Mouse (Mus musculus) limb, embryonic 12.5 days (tissue): ENCODE data around the gene Icam4. TPM values are rescaled to one million over a fixed set of nuclear protein-coding genes. Genes with fewer than 3 reads are reported as not detected.
"Not testable (repeated sequence)": the region's sequence is repeated elsewhere in the genome, so short reads cannot be mapped to it uniquely, and the experiment has no call there.

ENCODE experiments used
- ATAC-seq: fragments of 200-750 bp; cut with Nextera tagmentation; 2 replicates; pipeline ENCODE4 v1.8.0; 2017; ENCODE audit warnings: low read depth, moderate TSS enrichment; ENCODE audit not compliant: insufficient number of reproducible peaks, insufficient read depth, low FRiP score, low TSS enrichment
- H3K27ac ChIP-seq: fragments of 300-500 bp; sonication (generic); 2 replicates; pipeline ENCODE4 v1.5.1; 2016; ENCODE audit warnings: mild to moderate bottlenecking, moderate library complexity
- H3K27me3 ChIP-seq: fragments of 300-500 bp; sonication (generic); 2 replicates; pipeline ENCODE4 v1.6.1; 2016; ENCODE audit warnings: mild to moderate bottlenecking, moderate library complexity
- H3K36me3 ChIP-seq: fragments of 300-500 bp; sonication (generic); 2 replicates; pipeline ENCODE4 v1.6.1; 2016; ENCODE audit warnings: mild to moderate bottlenecking, moderate library complexity
- H3K4me1 ChIP-seq: fragments of 300-500 bp; sonication (generic); replicated peaks from 2 replicates; pipeline ENCODE4 v1.6.1; 2016
- H3K4me2 ChIP-seq: fragments of 300-500 bp; sonication (generic); 2 replicates; pipeline ENCODE4 v1.6.1; 2016; ENCODE audit warnings: mild to moderate bottlenecking, moderate library complexity
- H3K4me3 ChIP-seq: fragments of 300-500 bp; sonication (generic); replicated peaks from 2 replicates; pipeline ENCODE4 v1.5.1; 2016; ENCODE audit warnings: mild to moderate bottlenecking
- H3K9ac ChIP-seq: fragments of 300-500 bp; sonication (generic); replicated peaks from 2 replicates; pipeline ENCODE4 v1.6.1; 2016; ENCODE audit warnings: mild to moderate bottlenecking, moderate library complexity
- H3K9me3 ChIP-seq: fragments of 300-500 bp; sonication (generic); 2 replicates; pipeline ENCODE4 v1.6.1; 2016; ENCODE audit warnings: mild to moderate bottlenecking, moderate library complexity
- WGBS: fragments of 180-500 bp; shearing (Covaris S2); methylation state at CpG from one replicate; pipeline ENCODE4 v1.1.7; 2016; 5-methylcytosine and 5-hydroxymethylcytosine counted together
- polyA plus RNA-seq: library from polyadenylated mRNA; unstranded; fragments of >200 nt; fragmentation: Nextera tagmentation; extraction: Ambion mirVana; gene quantifications from 2 replicates; pipeline ENCODE4 v1.2.1, GENCODE M21; 2016

The Icam4 gene
- polyA plus RNA-seq, 1 experiment from 2014 or later = 2.5 TPM

DNA sequence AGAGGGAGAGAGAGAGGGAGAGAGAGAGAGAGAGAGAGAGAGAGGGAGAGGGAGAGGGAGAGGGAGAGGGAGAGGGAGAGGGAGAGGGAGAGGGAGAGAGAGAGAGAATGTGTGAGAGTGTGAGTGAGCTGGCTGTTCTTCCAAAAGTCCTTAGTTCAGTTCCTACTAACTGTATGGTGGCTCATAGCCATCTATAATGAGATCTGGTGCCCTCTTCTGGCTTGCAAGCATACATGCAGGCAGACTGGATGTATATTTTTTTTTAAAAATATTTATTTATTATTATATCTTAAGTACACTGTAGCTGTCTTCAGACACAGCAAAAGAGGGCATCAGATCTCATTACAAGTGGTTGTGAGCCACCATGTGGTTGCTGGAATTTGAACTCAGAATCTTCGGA is 30.8 kb upstream of the Icam4 start:
- not testable (repeated sequence) for H3K4me3 ChIP-seq, H3K27me3 ChIP-seq, H3K9ac ChIP-seq, H3K27ac ChIP-seq, H3K4me2 ChIP-seq, H3K4me1 ChIP-seq, H3K36me3 ChIP-seq, ATAC-seq, H3K9me3 ChIP-seq
- WGBS = 78% methylated on average over 1 of the region's 1 CpGs

DNA sequence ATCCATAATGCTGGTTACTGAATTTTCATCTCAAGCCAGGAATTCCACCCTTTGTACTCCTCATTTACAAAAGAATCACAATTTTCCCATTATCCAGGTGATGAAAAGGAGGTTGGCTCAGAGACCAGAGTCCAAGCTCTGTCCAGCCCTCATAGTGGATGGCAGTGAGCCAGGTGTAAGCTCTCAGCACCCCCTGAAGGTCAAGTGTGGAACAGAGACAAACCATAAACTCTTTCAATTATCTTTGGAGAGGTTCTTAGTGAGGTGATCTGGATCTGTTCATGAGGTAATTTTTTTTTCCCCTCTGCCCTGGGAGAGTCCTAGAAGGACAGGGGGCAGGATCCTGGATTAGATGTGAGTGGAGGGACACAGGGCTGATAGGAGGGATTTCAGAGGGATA is 28.4 kb upstream of the Icam4 start:
- no peaks in the 10 kb centered on the region for H3K27me3 ChIP-seq
- H3K9ac ChIP-seq = no peak overlapping the region
- H3K4me1 ChIP-seq = peaks cover 5% of the 10 kb centered on the region; the same call in 1 of the 2 replicates
- H3K4me2 ChIP-seq = no peak overlapping the region
- no peak overlapping the region for H3K4me3 ChIP-seq
- H3K36me3 ChIP-seq = peaks cover 15% of the 10 kb centered on the region
- no peak for ATAC-seq
- no peak overlapping the region for H3K27ac ChIP-seq
- H3K9me3 ChIP-seq = no peaks in the 10 kb centered on the region

DNA sequence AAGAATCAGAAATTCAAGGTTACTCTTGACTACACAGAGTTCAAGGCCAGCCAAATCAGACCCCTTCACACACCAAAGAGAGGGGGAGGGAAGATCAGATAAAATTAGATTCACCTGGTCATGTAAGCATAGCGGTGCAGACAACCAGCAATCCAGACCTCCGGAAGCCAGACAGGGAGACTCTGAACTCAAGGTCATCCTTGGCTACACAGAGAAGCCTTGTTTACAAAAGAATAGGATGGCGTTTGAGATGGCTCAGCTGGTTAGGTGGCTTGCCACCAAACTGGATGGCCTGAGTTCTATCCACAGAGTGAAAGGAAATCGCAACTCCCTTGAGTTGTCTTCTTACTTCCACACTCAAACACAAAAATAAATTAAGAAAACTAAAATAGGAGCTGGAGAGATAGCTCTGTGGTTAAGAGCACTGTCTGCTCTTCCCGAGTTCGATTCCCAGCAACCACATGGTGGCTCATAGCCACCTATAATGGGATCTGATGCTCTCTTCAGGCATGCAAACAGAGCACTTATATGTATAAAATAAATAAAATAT is 27.4 kb upstream of the Icam4 start:
- H3K36me3 ChIP-seq = peaks cover 23% of the 10 kb centered on the region
- H3K9ac ChIP-seq = no peak overlapping the region
- peak overlapping the region; percentile 86; the same call in 1 of the 2 replicates for H3K4me2 ChIP-seq
- no peak overlapping the region for H3K27ac ChIP-seq
- H3K4me1 ChIP-seq = peaks cover 5% of the 10 kb centered on the region; the same call in 1 of the 2 replicates
- H3K27me3 ChIP-seq = no peaks in the 10 kb centered on the region
- no peaks in the 10 kb centered on the region for H3K9me3 ChIP-seq
- ATAC-seq = no peak
- H3K4me3 ChIP-seq = no peak overlapping the region
- WGBS = 76% methylated on average over 6 of the region's 6 CpGs

DNA sequence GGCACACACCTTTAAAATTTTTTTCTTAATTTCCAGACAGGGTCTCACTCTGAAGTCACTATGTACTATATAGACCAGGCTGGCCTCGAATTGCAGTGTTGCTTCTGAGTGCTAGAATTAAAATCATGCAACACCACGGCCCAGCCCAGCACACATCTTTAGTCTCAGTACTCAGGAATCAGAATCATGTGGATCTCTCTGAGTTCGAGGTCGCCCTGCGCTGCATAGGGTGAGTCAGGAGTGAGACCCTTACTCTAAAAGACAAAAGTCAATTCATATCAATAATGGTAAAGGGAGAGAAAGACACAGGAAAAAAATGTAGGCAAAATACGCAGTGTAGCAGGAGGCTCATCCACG is 26.9 kb upstream of the Icam4 start:
- Histone ChIP-seq H3K4me2 (peak overlapping the region; percentile 86), H3K9me3 (no peaks in the 10 kb centered on the region), H3K27me3 (no peaks in the 10 kb centered on the region), H3K9ac (peak overlapping the region; percentile 84), H3K36me3 (peaks cover 28% of the 10 kb centered on the region), H3K4me3 (peak overlapping the region; percentile 78), H3K27ac (peak overlapping the region; percentile 67; the same call in 1 of the 2 replicates), H3K4me1 (peaks cover 5% of the 10 kb centered on the region; the same call in 1 of the 2 replicates)
- peak; percentile 23 for ATAC-seq
- WGBS = 10% methylated on average over 7 of the region's 7 CpGs

DNA sequence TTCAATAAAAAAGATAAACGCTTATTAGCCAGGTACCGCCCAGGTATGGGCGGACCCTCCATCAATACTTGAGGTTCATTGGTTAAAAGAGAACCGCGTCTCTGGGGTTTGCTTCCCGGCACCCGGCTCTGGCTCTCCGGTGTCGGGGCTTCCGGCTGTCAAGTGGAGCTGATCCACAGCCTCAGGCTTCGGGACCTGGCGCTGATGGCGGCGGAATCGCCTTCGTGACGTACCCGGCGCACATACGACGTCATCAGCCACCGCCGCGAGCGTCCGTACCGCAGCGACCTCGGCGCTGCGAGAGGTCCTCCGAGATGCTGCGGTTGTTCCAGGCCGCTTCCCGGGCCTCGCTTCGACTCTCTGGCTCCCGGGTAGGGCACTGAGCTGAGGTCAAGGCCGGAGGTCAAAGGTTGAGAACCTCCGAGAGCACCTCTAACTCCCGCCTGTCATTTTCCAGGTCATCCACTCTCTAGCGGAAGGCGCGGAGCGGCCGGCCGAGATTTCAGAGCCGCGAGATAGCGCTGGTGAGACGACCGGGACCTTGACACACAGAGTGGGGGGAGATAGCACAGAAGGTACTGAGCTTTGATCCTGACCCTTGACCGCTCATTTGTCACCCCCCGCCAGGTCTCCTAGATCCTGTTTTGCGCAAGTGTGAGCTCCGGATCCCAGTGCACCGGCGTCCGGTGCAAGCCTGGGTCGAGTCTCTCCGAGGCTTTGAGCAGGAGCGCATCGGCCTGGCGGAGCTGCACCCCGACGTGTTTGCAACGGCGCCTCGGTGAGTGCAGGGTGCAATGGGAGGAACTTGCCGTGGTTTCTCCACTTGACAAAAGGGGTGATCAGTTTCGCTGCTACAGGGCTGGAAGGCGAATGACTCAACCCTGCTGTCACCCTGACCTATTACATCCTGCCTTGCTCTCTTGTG is 26.3 kb upstream of the Icam4 start, which contains the start of gene Mrpl4:
Gene Mrpl4, plus strand, starts transcription at position 112 of the 925 bp plus-strand sequence.
- Histone ChIP-seq H3K9me3 (no peaks in the 10 kb centered on the region), H3K27ac (peak within 1 kb of the TSS; percentile 67), H3K9ac (peak within 1 kb of the TSS; percentile 84)

DNA sequence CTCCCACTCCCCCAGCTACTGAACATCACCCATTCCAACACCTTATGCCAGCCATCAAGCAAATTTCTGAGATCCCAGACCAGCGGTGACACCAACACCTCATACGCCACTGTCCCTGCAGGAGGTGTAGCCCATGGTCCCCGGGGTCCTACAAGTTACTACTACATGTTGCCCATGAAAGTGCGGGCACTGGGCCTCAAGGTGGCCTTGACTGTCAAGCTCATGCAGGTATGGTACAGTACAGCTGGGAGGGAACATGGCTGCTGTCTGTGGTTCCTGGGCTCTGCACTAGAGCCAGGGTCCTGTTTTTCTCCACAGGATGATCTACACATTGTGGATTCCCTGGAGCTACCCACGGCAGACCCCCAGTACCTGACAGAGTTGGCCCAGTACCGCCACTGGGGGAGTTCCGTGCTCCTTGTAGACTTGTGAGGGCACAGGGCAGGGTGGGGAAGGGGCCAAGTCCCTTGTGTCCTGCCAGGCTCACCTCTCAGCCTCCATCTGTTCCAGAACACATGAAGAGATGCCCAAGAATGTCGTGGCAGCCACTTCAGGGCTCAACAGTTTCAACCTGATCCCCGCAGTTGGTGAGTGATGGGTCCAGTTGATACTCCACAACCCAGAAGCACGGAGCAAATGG is 21.7 kb upstream of the Icam4 start:
- Histone ChIP-seq H3K27me3 (0 out of 2 replicates have a peak, but pooled peaks cover 10% of the 10 kb centered on the region), H3K36me3 (peaks cover 54% of the 10 kb centered on the region), H3K9ac (no peak overlapping the region), H3K27ac (no peak overlapping the region), H3K4me1 (peaks cover 5% of the 10 kb centered on the region; the same call in 1 of the 2 replicates), H3K4me3 (no peak overlapping the region), H3K4me2 (no peak overlapping the region), H3K9me3 (no peaks in the 10 kb centered on the region)
- ATAC-seq = no peak
- 94% methylated on average over 10 of the region's 10 CpGs for WGBS

More for the DNA sequence above, 26.3 kb upstream of the Icam4 start, which contains the start of gene Mrpl4:
- Histone ChIP-seq H3K4me3 (peak within 1 kb of the TSS; percentile 78), H3K27me3 (no peaks in the 10 kb centered on the region), H3K4me1 (peaks cover 5% of the 10 kb centered on the region; the same call in 1 of the 2 replicates), H3K4me2 (peak within 1 kb of the TSS; percentile 86), H3K36me3 (peaks cover 34% of the 10 kb centered on the region)
- ATAC-seq = peak; percentile 67
- under 1% methylated on average over 72 of the region's 72 CpGs for WGBS

DNA sequence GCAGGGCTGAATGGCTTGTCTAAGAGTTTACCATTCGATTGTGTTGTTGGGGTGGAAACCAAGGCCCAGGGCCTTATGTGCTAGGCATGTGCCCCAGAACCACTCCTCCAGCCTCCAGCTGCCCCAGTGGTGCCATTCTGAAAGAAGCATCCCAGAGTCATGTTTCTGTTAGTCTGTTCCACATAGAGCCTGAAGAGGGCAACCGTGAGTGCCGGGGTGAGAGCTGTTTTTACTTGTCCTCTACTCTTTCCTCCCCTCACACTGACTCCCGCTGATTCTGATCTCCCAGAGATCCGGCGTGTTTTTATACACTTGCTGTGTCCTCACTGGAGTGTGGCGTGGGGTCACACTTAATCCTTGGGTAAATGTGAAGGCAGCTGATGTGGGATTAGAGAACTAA is 21.2 kb upstream of the Icam4 start:
- H3K27me3 ChIP-seq = peaks cover 12% of the 10 kb centered on the region; the same call in 1 of the 2 replicates
- WGBS = 82% methylated on average over 7 of the region's 7 CpGs
- H3K27ac ChIP-seq = no peak overlapping the region
- H3K4me2 ChIP-seq = no peak overlapping the region
- no peak for ATAC-seq
- peaks cover 5% of the 10 kb centered on the region; the same call in 1 of the 2 replicates for H3K4me1 ChIP-seq
- H3K9ac ChIP-seq = no peak overlapping the region
- no peak overlapping the region for H3K4me3 ChIP-seq
- H3K9me3 ChIP-seq = no peaks in the 10 kb centered on the region
- peaks cover 54% of the 10 kb centered on the region for H3K36me3 ChIP-seq

DNA sequence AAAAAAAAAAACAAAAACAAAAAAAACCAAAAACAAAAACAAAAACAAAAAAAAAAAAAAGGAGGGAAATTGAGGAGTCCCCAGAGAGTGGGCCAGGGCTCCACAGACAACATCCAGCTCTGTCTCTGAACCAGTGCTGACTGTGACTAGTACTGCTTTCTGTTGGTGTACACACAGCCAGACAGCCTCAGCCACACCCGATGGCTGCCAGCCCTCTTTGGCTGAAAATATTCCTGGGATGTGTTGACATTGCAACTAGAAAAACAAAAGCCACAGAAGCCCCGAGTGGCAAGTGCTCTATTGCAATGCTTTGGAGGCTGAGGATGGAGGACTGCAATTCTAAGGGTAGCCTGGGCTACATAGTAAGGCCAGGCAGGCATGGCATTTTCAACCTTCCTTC is 18.8 kb upstream of the Icam4 start:
- Histone ChIP-seq H3K27me3 (peaks cover 29% of the 10 kb centered on the region), H3K9me3 (no peaks in the 10 kb centered on the region), H3K4me3 (no peak overlapping the region), H3K4me1 (peaks cover 4% of the 10 kb centered on the region), H3K4me2 (no peak overlapping the region), H3K36me3 (peaks cover 43% of the 10 kb centered on the region), H3K9ac (no peak overlapping the region), H3K27ac (no peak overlapping the region)
- WGBS = 67% methylated on average over 2 of the region's 2 CpGs
- ATAC-seq = no peak

DNA sequence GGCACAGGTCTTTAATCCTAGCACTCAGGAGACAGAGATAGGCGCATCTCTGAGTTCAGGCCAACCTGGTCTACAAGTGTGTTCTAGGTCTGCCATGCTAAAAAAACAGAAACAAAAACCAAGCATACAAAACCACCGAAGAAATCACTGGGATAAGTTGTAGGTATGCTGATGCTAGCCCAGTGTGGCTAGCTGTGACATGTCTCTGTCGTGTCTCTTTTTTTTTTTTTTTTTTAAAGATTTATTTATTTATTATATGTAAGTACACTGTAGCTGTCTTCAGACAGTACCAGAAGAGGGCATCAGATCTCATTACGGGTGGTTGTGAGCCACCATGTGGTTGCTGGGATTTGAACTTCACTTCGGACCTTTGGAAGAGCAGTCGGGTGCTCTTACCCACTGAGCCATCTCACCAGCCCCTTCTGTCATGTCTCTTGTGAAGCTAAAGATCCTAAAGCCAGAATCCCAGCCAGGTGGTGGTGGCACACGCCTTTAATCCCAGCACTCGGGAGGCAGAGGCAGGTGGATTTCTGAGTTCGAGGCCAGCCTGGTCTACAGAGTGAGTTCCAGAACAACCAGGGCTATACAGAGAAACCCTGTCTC is 18.1 kb upstream of the Icam4 start:
- H3K4me3 ChIP-seq, H3K4me2 ChIP-seq, H3K9ac ChIP-seq, ATAC-seq, H3K9me3 ChIP-seq, H3K27ac ChIP-seq: not testable (repeated sequence)
- H3K4me1 ChIP-seq = peaks cover 11% of the 10 kb centered on the region
- 72% methylated on average over 9 of the region's 9 CpGs for WGBS
- H3K36me3 ChIP-seq = peaks cover 36% of the 10 kb centered on the region
- peaks cover 36% of the 10 kb centered on the region for H3K27me3 ChIP-seq

DNA sequence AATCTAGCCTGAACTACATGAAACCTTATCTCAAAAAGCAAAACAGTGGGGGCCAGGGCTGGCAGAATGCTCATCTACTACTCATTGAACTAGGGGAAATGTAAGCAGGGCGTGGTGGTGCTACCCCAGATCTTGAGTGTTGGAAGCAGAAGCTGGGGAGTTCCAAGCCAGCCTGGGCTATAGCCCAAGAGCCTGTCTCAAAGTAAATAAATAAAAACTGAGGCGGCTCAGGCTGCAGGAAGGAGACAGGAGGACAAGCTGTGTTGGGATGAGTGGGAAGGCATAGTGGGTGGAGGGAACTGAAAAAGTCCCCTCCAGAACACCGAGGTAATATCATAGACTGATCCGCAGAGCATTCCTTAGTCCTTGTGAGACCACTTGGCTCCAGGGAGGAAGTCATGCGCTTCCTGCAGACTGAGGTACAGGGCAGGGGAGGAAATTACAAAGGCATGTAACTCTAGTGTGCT is 17.3 kb upstream of the Icam4 start:
- Histone ChIP-seq H3K4me3 (no peak overlapping the region), H3K27me3 (peaks cover 44% of the 10 kb centered on the region), H3K27ac (no peak overlapping the region), H3K36me3 (peaks cover 29% of the 10 kb centered on the region), H3K4me1 (peaks cover 11% of the 10 kb centered on the region), H3K9me3 (no peaks in the 10 kb centered on the region), H3K9ac (no peak overlapping the region), H3K4me2 (no peak overlapping the region)
- 63% methylated on average over 5 of the region's 5 CpGs for WGBS
- ATAC-seq = no peak

DNA sequence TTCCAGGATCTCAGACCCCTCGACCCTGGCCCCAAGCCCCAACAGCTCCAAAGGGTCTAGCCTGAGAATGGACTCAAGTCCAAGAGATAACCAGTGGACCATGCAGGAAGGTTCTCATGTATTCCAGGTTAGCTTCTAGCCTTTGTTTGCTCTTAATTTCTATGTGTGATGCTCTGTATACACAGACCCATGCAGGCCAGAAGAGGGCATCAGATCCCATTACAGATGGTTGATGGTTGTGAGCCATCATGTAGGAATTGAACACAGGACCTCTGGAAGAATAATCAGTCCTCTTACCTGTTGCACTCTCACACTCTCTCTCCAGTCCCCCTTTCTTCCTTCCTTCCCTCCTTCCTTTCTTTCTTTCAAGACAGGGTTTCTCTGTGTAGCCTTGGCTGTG is 16.8 kb upstream of the Icam4 start:
- ATAC-seq = no peak
- Histone ChIP-seq H3K4me2 (no peak overlapping the region), H3K4me1 (peaks cover 11% of the 10 kb centered on the region), H3K9me3 (no peaks in the 10 kb centered on the region), H3K27ac (no peak overlapping the region), H3K4me3 (no peak overlapping the region), H3K36me3 (peaks cover 24% of the 10 kb centered on the region), H3K9ac (no peak overlapping the region), H3K27me3 (peaks cover 49% of the 10 kb centered on the region)
- 34% methylated on average over 1 of the region's 1 CpGs for WGBS
